Mouse (Mus musculus) liver, adult 2 months (tissue): ENCODE data around the gene Acox2.

Experiments
- CTCF ChIP-seq: fragments of 200-500 bp; IDR thresholded peaks from 2 replicates; pipeline ENCODE4 v1.5.1; 2011; ENCODE audit warnings: low read depth, low read length, control low read depth
- POLR2A ChIP-seq: fragments of 200-500 bp; IDR thresholded peaks from 2 replicates; pipeline ENCODE4 v1.6.1; 2011; ENCODE audit warnings: low read length, control low read depth; ENCODE audit not compliant: insufficient read depth; ENCODE audit errors: extremely low read depth

DNA sequence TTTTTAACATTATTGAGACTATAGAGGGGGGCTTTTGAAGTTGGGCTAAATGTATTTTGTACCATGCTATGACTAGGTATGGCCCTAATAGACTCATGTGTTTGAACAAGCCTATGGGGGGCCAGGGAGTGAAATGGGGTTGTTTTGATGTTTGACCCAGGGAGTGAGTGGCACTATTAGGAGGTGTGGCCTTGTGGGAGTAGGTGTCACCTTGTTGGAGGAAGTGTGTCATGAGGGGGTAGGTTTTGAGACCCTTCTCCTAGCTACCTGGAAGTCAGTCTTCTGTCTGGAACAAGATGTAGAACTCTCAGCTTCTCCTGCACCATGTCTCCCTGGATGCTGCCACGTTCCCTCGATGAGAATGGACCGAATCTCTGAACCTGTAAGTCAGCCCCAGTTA, 68.6 kb downstream of the Acox2 start:
- no peak for TF ChIP-seq CTCF
- TF ChIP-seq POLR2A: no peak
